Mouse (Mus musculus): ENCODE results near the gene Limch1. TPM values are rescaled to one million over a fixed set of nuclear protein-coding genes. Genes with fewer than 3 reads are reported as not detected.

Gene Limch1
- polyA plus RNA-seq, 1 experiment = 23.9 TPM

DNA sequence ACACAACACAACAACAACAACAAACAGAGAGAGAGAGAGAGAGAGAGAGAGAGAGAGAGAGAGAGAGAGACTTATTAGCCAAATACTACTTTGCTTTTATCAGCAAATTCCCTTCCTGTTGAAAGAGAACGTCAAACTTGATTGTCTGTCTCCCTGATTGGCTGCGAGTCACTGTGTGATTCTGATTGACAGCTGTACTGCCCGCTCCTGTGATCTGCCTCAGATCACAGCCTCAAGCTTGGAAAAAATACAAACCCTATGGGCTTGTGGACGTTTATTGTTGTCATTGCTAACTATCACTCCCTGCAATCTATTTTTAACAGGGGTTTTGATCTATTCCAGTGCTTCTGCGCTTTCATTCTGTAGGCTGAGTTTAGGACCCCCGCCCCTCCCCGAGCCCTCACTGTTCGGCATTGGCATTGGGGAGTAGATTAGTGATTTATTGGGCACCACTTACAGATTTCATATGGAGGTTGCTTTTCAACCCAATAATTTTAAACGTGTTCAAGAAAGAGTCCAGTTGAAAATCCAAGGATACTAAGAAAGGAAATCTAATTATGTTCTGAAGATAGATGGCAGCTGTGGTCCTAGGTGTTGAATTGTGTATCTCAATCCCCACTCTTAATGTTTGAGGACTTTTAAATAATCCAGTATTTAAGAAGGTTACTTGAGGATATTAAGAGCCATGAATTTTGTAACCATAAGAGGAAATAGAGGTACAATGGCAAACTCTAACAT, 39.2 kb downstream of the Limch1 start:
- H3K27me3 ChIP-seq (ENCODE audit: control insufficient read depth, insufficient read depth, low read length) = no peaks in the 10 kb centered on the region
- TF ChIP-seq POLR2A (IDR thresholded peaks at IDR 0.05; ENCODE audit: control insufficient read depth, low read depth, low read length) = no peak
- TF ChIP-seq CTCF (IDR thresholded peaks at IDR 0.05; ENCODE audit: control insufficient read depth, insufficient read depth, insufficient replicate concordance, low read depth, low read length) = no peak
- no peaks in the 10 kb centered on the region for H3K36me3 ChIP-seq (ENCODE audit: control insufficient read depth, insufficient read depth, low read length)
- no peaks in the 10 kb centered on the region for H3K4me1 ChIP-seq (ENCODE audit: control insufficient read depth, insufficient read depth, low read length)
- H3K4me3 ChIP-seq (ENCODE audit: control insufficient read depth, low read depth, low read length) = no peak overlapping the region; the same call in 1 of the 2 replicates
- H3K27ac ChIP-seq (ENCODE audit: control insufficient read depth, insufficient read depth, low read depth, low read length) = no peak overlapping the region

DNA sequence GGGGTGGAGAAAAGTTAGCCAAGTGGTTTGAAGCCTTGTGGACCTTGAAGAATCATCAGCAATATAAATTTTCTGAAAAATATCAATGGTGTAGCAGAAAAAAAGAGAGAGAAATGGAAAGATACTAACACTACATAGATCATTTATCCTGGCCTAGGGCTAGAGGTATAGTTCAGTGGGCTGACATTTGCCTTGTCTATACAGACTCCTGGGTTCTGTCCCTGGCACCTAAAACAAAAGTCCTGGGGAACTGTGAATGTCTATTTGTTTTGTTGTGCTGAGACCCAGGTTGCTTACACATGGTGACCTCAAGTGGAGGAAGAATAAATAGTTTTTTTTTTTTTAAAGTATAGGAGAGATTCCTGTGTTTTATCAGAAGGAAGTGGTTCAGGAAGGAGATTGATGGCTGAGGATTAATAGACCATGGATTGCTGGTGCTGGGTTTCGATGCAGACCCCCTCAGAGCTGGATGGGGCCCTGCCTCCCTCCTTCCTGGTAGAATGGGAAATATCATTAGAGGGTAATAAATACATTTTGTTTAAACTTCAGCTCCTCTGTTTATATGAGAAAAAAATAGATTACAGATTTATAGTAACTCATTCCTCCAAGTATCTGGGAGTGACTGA, 40.5 kb downstream of the Limch1 start:
- no peaks in the 10 kb centered on the region for H3K4me1 ChIP-seq (ENCODE audit: control insufficient read depth, insufficient read depth, low read length)
- no peaks in the 10 kb centered on the region for H3K36me3 ChIP-seq (ENCODE audit: control insufficient read depth, insufficient read depth, low read length)
- no peak overlapping the region for H3K4me3 ChIP-seq (ENCODE audit: control insufficient read depth, low read depth, low read length)
- no peaks in the 10 kb centered on the region for H3K27me3 ChIP-seq (ENCODE audit: control insufficient read depth, insufficient read depth, low read length)
- no peak overlapping the region for H3K27ac ChIP-seq (ENCODE audit: control insufficient read depth, insufficient read depth, low read depth, low read length)
- TF ChIP-seq POLR2A (IDR thresholded peaks at IDR 0.05; ENCODE audit: control insufficient read depth, low read depth, low read length) (no peak), CTCF (IDR thresholded peaks at IDR 0.05; ENCODE audit: control insufficient read depth, insufficient read depth, insufficient replicate concordance, low read depth, low read length) (no peak)

DNA sequence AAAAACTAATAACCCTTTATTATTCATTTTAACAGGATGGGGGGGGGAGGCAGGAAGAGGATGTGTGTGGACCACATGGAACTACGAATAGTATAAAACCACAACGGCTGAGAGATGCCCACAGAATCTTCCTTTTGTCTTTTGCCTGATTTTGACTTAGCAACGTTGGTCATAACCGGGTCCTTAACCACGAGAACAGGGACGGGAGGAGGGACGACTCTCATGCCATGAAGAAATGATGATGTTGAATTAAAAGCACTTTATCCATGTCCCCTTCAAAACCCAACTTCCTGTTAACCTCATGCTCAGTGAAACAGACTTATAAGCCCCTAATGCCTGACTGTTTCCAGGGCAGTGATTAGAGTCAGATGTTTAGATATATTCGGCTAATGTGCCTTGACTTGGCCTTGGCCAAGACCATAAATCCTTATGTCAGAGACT, 41.0 kb downstream of the Limch1 start:
- no peaks in the 10 kb centered on the region for H3K4me1 ChIP-seq (ENCODE audit: control insufficient read depth, insufficient read depth, low read length)
- no peaks in the 10 kb centered on the region for H3K36me3 ChIP-seq (ENCODE audit: control insufficient read depth, insufficient read depth, low read length)
- TF ChIP-seq POLR2A (IDR thresholded peaks at IDR 0.05; ENCODE audit: control insufficient read depth, low read depth, low read length) (no peak), CTCF (IDR thresholded peaks at IDR 0.05; ENCODE audit: control insufficient read depth, insufficient read depth, insufficient replicate concordance, low read depth, low read length) (no peak)
- H3K27ac ChIP-seq (ENCODE audit: control insufficient read depth, insufficient read depth, low read depth, low read length) = no peak overlapping the region
- no peak overlapping the region for H3K4me3 ChIP-seq (ENCODE audit: control insufficient read depth, low read depth, low read length)
- no peaks in the 10 kb centered on the region for H3K27me3 ChIP-seq (ENCODE audit: control insufficient read depth, insufficient read depth, low read length)

DNA sequence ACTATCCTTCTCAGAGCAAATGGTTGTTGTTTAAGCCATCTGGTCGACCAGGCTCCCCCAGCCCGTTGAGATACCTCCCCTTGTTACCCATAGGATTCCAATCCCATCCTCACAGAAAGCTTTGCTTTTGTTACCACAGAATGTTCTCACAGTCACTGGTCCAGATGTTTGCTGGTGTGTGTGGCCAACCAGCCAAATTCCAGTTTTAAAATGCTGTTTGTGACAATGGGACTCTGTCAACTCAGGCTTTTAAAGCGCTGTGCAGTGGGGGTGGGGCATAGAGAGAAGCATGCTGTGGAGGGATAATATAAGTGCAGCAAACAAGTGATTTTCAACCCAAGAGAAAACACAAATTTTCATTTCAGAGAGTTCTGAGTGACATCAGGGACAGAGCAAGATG, 43.4 kb downstream of the Limch1 start:
- Histone ChIP-seq H3K4me3 (ENCODE audit: control insufficient read depth, low read depth, low read length) (no peak overlapping the region; the same call in 1 of the 2 replicates), H3K27me3 (ENCODE audit: control insufficient read depth, insufficient read depth, low read length) (no peaks in the 10 kb centered on the region), H3K36me3 (ENCODE audit: control insufficient read depth, insufficient read depth, low read length) (no peaks in the 10 kb centered on the region), H3K27ac (ENCODE audit: control insufficient read depth, insufficient read depth, low read depth, low read length) (no peak overlapping the region), H3K4me1 (ENCODE audit: control insufficient read depth, insufficient read depth, low read length) (no peaks in the 10 kb centered on the region)
- no peak for TF ChIP-seq CTCF (IDR thresholded peaks at IDR 0.05; ENCODE audit: control insufficient read depth, insufficient read depth, insufficient replicate concordance, low read depth, low read length)
- TF ChIP-seq POLR2A (IDR thresholded peaks at IDR 0.05; ENCODE audit: control insufficient read depth, low read depth, low read length) = no peak

DNA sequence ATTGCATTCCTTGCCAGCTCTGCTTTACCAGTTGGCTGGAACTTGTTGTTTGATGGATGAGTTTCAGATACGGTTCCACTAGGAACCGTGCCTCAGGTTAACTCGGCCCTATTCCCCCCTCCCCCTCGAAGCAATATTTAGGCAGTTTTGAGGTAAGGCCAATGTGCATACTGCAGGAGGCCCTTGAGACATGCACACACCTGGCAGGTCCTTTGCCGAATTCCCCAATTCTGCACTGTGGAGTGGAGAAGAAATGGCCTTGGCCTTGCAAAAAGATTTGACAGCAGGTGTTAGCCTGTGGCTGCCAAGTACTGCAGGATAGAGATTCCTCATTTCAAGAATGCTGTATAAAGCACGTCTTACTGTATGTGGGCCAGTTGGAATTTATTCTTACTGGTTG, 45.5 kb downstream of the Limch1 start:
- Histone ChIP-seq H3K27me3 (ENCODE audit: control insufficient read depth, insufficient read depth, low read length) (no peaks in the 10 kb centered on the region), H3K4me1 (ENCODE audit: control insufficient read depth, insufficient read depth, low read length) (no peaks in the 10 kb centered on the region), H3K36me3 (ENCODE audit: control insufficient read depth, insufficient read depth, low read length) (no peaks in the 10 kb centered on the region), H3K4me3 (ENCODE audit: control insufficient read depth, low read depth, low read length) (no peak overlapping the region), H3K27ac (ENCODE audit: control insufficient read depth, insufficient read depth, low read depth, low read length) (no peak overlapping the region)
- TF ChIP-seq POLR2A (IDR thresholded peaks at IDR 0.05; ENCODE audit: control insufficient read depth, low read depth, low read length) (no peak), CTCF (IDR thresholded peaks at IDR 0.05; ENCODE audit: control insufficient read depth, insufficient read depth, insufficient replicate concordance, low read depth, low read length) (no peak)

DNA sequence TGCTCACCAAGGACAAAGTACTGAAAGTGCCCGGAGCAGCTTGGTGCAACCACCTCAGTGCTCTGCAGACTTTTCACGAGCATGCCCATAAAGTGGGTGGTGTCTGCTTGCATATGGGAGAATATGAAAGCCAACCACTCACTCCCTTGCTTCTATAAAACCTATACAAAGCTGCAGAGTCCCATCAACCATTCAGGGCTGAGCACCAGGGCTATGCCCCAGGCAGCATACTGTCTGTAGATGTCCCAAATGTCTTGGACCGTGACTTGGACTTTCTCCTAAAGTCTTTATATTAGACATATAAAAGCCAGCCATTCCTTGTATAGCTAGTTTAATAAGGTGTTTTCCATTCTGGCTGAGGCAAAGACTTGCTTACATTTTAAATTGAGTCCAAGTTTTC, 47.6 kb downstream of the Limch1 start:
- Histone ChIP-seq H3K36me3 (ENCODE audit: control insufficient read depth, insufficient read depth, low read length) (no peaks in the 10 kb centered on the region), H3K27ac (ENCODE audit: control insufficient read depth, insufficient read depth, low read depth, low read length) (no peak overlapping the region)
- TF ChIP-seq CTCF (IDR thresholded peaks at IDR 0.05; ENCODE audit: control insufficient read depth, insufficient read depth, insufficient replicate concordance, low read depth, low read length) (no peak), POLR2A (IDR thresholded peaks at IDR 0.05; ENCODE audit: control insufficient read depth, low read depth, low read length) (no peak)

DNA sequence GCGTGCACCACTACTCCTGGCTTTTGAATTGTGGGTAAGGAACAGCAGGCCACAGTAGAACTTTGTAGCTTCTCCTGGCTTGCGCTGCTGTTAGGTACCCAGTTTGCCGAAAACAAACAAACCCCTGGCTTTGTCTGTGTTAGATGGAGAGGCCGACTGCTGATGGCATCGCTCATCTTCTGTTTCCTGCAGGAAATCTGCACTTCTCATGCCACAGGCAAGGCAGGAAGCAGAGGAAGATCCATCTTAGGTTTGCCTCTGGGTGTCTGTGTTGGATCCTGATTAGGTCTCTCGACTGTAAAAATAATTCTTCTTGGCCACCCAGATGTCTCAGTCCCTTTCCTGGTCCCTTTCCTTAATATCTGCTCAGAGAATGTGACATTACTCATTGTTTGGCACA, 51.7 kb downstream of the Limch1 start:
- no peaks in the 10 kb centered on the region for H3K36me3 ChIP-seq (ENCODE audit: control insufficient read depth, insufficient read depth, low read length)
- TF ChIP-seq POLR2A (IDR thresholded peaks at IDR 0.05; ENCODE audit: control insufficient read depth, low read depth, low read length) (no peak), CTCF (IDR thresholded peaks at IDR 0.05; ENCODE audit: control insufficient read depth, insufficient read depth, insufficient replicate concordance, low read depth, low read length) (no peak)
- no peak overlapping the region for H3K4me3 ChIP-seq (ENCODE audit: control insufficient read depth, low read depth, low read length)
- H3K4me1 ChIP-seq (ENCODE audit: control insufficient read depth, insufficient read depth, low read length) = no peaks in the 10 kb centered on the region
- no peak overlapping the region for H3K27ac ChIP-seq (ENCODE audit: control insufficient read depth, insufficient read depth, low read depth, low read length)
- no peaks in the 10 kb centered on the region for H3K27me3 ChIP-seq (ENCODE audit: control insufficient read depth, insufficient read depth, low read length)

More for the DNA sequence above, 47.6 kb downstream of the Limch1 start:
- Histone ChIP-seq H3K4me3 (ENCODE audit: control insufficient read depth, low read depth, low read length) (no peak overlapping the region), H3K4me1 (ENCODE audit: control insufficient read depth, insufficient read depth, low read length) (no peaks in the 10 kb centered on the region), H3K27me3 (ENCODE audit: control insufficient read depth, insufficient read depth, low read length) (no peaks in the 10 kb centered on the region)
